Mouse (Mus musculus) frontal cortex, postnatal 14 days (tissue): Measurements from ENCODE around the gene Sec14l1.

Source experiments
- DNase-seq, 2 experiments: peaks; one replicate each; pipeline ENCODE4 v3.0.0; 2022; ENCODE audit warnings: low spot score in 2 of 2

Sec14l1 gene

DNA sequence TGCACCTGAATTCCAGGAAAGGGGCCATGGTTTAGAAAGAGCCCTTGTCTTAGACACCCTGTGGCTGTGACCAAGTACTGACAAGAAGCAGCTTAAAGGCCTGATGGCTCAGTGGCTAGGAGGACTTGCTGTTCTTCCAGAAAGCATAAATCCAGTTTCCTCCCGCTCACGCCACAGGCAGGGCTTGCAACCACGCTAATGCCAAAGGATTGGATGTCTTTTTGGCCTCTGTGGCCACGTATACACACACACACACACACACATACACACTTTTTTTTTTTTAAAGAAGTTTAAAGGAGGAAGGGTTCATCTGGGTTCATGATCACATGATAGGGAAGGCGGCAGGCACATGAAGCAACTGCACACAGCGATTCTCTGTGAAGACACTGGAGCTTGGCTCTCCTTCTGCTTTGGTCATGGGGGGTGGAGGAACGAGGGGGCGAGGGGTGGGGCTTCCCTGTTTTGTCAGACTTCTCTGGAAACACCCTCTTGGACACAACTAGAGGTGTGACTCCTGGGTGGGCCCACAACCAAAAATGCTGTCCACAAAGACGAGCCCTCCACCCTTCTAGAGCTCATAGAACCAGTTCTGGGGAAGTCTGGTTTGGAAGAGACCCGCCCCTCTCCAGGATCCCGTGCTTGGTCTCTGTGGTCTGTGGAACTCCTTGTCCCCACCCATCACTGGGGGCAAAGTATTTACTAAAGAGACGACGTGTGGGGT, 26.5 kb upstream of the Sec14l1 start:
- DNase-seq, result no peak

DNA sequence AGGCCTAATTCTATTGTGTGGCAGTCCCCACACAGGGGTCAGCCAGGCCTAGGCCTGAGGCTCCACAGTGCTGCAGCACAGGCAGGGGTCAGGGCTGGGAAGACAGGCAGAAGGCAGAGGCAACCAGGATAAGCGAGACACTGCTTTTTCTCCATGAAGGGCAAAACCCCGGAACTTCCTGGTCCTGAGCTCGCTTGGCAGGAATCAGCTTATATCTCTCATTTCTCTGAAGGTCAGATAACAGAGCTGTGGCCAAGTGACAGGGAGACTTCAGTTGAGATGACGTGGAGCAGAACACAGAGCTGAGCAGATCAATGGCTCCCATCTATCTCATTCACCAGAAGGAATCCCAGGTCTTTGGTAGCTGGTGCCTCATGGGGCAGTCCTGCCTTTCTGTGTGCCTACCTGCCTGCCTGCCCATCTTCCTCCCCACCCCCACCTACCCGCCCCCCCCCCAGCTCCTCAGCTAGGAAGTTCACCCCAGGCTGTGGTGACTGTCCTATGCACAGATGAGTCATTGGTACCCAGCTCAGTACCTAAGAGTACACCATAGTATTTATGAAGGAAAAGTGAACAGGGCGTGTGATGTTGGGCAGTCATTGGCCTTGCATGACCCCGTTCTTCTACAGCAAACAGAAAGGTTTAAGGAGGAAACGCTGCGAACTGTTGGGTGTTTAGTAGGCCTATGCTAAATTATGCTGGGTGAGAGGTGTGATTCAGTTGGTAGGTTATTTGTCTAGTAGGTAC, 25.1 kb upstream of the Sec14l1 start:
- no peak for DNase-seq

DNA sequence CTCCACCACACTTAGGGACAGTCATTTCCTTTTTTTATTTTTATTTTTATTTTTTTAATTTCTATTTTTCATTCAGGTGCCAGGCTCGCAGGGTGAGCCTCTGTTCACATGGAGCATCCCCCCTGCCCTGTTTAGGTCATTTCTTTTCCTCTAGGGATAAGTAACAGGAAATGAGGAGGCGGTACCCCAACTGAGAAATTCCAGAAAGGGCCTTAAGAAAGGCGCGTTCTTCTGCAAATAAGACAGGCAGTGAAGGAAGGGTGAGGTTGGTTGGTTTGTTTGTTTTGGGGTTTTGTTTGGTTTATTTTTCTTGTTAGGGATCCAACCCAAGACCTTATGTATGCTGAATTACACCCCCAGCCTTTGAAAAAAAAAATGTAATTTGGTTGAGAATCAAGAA, 23.6 kb upstream of the Sec14l1 start:
- no peak for DNase-seq

DNA sequence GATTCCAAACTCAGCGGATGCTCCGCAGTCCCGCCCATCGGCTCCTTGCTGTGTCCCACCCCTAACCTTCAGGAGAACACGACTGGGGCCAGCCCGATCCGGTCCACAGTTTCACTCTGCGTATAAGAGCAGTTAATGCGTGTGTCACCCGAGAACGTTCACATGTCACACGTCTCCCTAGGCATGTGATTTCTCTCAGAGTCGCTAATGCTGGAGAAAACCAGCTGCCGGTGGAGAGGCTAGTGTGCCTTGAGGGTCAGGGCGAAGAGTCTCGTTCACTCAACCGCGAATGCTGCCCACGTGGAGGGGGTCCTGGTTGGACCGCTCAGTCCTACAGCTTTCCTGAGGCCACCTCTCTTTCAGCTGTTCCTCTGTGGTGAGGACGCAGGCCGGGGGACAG, 23.1 kb upstream of the Sec14l1 start:
- no peak for DNase-seq

DNA sequence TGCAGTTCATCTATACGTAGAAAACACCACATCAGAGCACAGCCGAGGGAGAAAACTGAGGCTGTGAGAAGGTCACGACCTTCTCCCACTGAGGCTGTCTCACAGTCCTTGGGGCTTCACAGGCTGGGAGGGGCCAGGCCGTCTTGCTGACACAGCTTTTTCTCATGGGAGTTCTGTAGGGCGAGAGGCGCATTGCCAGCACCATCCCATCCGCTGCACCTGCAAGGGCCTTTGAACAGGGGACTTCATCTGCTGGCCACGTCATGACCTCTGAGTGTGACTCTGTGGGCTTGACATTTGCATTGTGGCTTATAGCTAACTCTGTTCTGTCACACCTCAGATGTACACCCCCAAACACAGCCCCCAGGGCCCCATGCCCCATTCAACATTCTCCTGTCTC, 22.3 kb upstream of the Sec14l1 start:
- no peak for DNase-seq

DNA sequence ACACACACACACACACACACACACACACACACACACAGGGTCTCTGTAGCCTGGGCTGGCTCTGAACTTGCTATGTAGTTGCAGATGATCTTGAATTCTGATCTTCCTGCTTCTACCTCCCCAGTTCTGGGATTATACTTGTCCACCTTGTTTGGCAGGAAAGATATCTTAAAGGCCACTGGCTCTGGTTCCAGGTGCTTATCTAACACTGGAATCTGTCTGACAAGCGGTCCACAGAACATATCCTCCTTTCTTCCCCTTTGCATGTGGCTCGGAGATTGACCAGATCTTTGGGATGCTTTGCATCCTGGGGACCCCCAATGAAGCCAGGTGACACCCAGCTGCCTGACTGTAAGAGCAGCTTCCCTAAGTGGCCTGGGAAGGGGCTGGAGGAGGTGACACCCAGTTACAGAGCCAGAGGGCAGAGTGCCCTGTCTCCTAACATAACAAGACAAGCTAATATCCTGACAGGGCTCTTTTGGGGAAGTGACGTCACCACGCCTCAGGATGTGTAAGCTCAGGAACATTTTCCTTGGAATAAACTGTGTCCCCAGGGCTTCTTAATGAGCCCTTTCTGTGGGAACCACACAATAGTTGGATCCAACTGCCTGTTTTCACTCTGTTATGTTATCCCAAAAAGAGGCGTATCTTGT, 20.9 kb upstream of the Sec14l1 start:
- DNase-seq, result no peak

DNA sequence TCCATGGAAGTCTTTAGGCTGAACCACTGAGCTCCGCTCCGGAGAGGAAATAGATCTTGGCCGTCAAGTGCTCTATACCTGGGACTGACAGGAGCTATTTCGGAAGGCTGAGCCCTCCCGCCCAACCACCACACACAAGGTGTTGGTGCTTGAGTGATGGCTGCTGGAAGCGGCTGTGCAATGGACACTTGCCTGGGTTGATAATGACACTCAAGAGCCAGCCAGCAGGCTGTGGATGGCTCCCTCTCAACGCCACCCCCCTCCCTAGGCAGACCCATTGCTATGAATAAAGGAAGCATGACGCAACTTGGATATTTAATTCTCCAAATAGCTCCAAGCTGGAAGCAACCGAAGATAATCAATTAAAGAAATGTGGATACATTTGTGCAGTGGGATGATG, 20.3 kb upstream of the Sec14l1 start:
- no peak for DNase-seq

DNA sequence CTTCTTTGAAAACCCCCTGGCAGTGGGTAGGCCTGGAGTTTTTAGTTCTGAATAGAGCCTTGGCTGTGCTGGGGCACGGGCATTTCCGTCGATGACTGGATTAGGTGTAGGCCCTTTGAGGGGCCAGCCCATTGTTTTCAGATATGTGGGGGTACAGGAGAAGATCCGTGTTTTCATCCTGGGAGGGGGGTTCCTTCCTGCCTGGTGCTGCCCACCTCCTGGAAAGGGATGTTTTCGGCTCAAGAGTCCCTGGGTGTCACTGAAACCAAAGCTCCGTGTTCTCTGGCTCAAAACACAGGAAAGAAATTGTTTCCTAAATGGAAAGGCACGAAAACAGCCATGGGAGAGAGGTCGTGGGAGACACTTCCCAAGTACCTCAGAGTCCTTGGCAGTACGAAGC, 17.9 kb upstream of the Sec14l1 start:
- DNase-seq, result no peak

DNA sequence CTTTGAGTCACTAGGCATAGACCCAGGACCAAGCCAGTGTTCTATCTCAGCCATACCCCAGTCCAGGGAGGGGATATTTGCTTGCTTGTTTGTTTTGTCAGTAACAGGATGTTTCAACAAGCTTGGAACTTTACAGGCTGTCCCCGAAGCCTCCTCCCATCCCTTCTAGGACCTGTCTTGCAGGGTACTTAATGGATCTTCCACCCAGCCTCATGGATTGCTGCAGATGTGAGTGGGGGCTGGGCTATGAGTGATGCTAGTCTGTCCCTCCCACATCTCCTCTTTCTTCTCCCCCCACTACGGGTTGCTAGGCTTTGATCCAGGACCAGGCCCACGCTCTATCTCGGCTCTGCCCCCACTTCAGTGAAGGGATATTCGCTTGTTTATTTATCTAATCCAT, 16.8 kb upstream of the Sec14l1 start:
- no peak for DNase-seq

DNA sequence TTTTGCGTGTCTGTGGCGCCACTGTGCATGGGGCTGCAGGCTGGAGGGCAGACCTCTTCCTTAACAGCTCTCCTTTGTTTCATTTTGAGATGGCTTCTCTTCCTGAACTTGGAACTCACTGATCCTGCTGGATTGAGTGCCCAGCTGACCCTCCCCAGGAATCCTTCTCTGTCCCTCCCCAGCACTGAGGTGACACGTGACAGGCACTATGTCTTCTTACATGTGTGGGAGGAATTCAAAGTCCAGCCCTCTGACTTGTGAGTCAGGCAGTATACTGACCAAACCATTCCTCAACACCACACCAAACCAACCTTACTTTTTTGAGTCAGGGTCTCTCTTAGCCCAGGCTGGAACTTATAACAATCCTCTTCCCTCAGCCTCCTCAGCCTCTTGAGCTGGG, 16.2 kb upstream of the Sec14l1 start:
- no peak for DNase-seq

DNA sequence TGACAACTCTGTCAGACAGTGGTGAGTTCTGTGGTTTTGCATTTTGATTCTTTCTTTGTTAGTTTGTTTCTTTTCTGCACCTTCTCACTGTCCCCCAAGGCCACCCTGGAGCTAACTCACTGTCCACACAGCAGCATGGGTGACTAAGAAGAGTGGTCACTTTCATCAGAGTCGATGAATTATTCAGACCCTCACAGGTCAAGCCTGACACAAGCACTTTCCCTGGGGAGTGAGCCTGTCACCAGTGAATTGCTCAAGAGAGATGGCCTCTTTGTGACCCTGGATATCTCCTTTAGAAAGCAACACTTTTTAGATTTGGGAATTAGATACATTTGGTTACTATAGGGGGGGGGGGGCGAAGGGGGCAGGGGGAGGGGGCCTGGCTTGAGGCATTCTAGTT, 15.6 kb upstream of the Sec14l1 start:
- no peak for DNase-seq

DNA sequence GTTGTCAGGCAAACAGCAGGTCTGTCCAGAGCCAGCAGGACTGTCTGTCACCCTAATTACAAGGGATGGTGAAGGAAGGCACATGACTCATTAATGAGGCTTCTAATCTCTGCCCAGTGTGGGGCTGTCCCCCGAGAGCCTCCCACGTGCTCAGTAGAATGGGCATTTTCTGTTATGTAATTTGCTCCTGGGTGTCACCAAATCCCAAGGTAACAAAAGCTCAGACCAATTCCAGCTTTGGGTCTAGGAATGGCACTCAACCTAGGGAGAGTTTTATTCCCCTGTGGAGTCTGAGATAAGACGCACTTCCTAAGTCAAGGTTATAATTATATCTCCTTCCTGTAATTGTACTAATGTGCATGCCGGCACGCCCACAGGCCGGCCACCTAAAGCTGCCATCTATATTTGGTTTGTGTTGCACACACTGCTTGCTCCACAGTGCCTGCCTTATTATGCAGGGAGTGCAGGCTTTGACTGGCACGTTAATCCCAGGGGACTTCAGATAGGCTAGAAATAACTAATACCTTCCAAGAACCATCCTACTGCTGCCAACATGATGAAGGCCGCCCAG, 13.5 kb upstream of the Sec14l1 start:
- no peak for DNase-seq

DNA sequence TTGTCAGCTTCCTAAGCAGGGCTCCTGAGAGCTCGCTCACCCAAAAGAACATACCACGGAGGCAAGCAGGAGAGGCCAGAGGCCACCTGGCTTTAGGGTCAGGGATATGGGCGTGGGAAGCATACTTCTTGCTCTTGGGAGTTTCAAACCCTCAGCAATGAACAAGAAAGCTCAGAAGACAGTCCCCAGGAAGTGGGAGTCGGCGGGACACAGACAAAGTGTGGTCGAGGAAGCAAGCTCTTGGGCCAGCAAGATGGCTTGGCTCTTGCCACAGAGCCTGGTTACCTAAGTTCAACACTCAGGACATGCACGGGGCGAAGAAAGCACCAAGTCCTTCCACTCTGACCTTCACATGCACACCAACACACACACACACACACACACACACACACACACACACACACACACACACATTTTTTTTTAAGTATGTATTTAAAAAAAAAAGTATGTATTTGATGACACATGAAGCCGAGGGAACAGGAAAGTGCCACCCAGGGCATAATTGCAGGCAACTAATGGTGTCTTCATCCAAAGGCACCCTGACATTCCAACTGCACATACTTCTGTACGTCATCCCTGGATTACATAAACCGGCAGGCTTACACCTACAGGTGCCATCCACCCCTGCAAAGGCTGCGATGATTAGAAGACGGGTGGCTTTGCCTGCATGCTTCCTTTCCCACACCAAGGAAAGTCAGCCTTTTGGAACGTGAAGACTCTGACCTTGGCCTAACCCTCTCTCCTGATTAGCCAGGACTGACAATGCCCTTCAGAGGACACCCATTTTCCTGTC, 12.8 kb upstream of the Sec14l1 start:
- no peak for DNase-seq

DNA sequence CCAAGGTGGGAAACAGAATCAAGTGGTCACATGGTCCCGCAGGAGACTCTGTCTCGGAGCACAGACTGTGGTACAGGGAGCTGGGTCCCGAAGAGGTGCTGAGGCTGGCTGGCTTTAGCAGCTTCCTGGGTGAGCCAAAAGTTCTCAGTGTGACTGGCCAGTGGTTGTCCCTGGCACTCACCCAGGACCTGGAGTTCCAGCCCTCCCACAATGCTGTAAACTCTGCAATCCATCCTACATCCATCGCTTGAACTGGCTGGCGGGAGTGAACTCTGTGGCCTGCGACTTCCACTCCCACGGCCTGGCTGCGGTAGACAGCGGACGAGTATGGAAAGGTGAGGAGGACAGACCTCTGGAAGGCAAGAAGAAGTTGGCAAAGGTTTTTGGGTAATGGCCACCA, 11.4 kb upstream of the Sec14l1 start:
- DNase-seq, result no peak

DNA sequence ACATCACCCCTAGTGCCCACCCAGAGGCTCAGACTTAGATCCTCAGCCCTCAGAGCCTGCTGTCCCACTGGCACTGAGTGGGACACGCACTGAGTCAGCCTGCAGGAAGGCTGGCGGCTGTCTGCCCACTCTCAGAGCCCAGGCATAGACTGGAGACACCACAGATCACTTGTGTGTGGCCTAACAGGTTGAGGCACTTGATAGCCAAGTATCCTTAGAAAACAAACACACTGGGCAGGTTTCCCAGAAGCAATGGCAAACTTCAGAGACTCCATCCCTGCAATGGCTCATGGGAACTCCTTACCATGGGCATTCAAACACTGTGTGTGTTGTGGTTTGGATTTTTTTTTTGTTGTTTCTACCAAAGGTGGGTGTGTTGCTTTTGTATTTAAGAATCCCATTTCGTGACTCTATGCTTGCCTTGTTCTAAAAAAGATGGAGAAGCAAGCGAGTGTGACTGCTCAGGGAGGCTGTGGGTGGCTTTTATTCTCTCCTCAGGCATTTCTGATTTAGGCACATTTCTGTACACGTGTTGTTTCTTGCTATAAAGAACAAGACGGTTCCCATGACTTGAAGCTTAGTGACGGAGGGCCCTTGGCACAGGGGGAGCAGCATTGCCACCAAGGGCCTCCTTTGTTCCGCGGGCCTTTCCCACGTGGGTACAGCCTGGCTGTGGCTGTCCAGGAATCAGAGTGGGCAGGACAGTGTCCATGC, 10.8 kb upstream of the Sec14l1 start:
- DNase-seq, result no peak

DNA sequence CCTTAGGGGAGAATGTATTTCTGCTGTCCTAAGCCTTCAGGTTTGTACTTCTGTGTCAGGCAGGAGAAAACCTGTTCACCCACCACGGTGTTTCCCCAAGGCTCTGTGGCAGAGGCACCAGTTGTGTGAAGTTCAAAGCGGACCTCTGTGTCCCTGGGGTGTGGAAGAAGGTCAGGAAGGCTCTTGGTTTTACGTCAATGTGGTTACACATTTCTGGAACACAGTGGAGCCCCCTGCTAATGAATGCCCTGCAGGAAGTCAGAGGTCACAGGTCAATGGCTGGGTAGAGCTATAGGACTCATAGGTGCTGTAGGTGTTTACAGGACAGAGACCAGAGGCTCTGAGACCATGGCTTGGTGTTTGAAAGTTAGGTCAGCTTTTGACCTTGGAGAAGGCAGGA, 9.7 kb upstream of the Sec14l1 start:
- no peak for DNase-seq

DNA sequence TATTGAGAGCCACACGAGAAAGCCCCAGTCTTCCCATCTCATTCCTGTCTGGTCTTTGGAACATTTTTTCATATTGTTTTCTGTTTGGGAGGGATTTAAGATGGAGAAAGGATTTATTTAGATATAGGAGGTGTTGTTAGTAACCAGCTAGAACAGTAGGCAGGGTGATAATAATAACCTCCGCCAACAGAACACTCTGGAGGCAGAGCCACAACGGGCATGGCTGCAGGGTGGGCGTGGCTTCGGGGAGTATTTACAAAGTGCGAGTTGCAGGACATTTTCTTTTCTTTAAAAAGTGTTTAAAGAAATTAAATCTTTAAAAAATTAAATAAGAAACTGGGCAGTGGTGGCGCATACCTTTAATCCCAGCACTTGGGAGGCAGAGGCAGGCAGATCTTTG, 9.1 kb upstream of the Sec14l1 start:
- DNase-seq, result peak in 1 of 2 experiments; percentile 44

DNA sequence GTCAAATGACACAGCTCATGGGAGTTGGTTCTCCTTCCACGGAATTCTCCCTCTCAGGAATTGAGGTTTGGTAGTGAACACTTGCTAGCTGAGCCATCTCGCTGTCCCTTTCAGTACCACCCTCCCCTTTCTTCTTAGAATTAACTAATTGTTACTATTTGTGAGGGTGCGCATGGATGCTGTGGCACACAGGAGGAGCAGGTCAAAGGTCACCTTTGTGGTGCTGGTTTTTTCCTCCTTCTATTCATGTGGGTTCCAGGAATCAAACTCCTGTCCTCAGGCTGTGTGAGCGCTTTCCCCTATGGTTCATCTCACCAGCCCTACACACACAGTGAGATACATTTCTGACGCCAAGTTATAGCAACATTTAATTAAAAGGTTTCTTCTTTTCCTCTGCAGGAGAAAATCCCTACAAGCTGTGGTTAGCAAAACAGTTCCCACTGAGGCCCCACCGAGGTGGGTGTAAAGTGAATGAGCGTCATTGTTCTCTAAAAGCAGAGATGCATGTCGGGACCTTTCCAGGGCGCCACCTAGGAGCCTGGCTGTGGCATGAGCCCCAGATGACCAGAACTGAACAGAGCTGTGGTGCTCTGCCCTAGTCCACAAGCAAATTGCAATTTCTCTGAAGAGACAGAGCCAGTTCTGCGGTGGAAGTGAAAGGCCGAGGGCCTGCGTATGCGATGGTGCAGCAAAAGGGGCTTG, 8.2 kb upstream of the Sec14l1 start:
- no peak for DNase-seq

DNA sequence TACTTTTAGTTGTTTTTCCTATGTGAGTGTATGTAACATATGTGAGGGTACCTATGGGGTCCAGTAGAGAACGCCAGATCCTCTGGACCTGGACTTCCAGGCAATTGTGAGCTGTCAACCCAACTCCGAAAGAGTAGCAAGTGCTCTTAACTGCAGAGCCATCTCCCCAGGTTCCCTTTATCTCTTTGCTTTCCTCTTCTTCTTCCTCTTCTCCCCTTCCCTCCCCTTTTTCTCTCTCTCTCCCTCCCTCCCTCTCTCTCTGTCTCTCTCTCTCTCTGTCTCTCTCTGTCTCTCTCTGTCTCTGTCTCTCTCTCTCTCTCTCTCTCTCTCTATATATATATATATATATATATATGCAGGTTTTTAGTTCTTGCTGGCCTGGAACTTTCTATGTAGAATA, 7.1 kb upstream of the Sec14l1 start:
- no peak for DNase-seq

DNA sequence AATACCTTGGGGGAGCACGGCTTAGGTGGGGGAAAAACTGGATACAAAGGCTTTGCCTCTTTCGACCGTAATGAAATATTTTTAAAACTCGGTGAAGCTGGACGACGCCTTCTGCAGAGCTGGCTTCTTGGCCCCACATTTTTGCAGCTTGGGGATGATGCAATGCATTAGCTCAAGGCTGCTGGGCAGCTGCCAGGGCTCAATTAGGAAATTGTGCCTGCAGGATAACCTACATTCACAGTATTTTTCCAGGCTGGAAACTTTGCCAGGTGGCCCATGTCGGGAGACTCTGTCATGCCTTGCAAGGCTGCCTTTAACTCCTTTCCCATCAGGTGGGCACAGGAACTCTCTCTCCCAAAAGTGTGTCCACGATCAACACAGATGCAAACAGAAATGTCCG, 6.4 kb upstream of the Sec14l1 start:
- DNase-seq, result no peak
